Mouse (Mus musculus) thymus, adult 2 months (tissue): ENCODE results near the gene Dlx3. TPM values are rescaled to one million over a fixed set of nuclear protein-coding genes. Genes with fewer than 3 reads are reported as not detected.
A peak's percentile ranks its signal among the peaks of the same experiment; 100 is the strongest.

Experiments
- DNase-seq: peaks from one replicate; pipeline ENCODE4 v3.0.0; 2021
- H3K27ac ChIP-seq: fragments of 200-500 bp; 2 replicates; pipeline ENCODE4 v1.5.1; 2012; ENCODE audit warnings: low read length, control low read depth; ENCODE audit not compliant: control insufficient read depth, insufficient read depth
- H3K27me3 ChIP-seq: fragments of 200-500 bp; 2 replicates; pipeline ENCODE4 v1.6.1; 2012; ENCODE audit warnings: mild to moderate bottlenecking, low read length, moderate library complexity, mixed read lengths; ENCODE audit not compliant: control insufficient read depth, insufficient read depth
- H3K36me3 ChIP-seq: fragments of 200-500 bp; 2 replicates; pipeline ENCODE4 v1.6.1; 2012; ENCODE audit warnings: mild to moderate bottlenecking, low read length, moderate library complexity; ENCODE audit not compliant: control insufficient read depth, insufficient read depth
- H3K4me1 ChIP-seq: fragments of 200-500 bp; replicated peaks from 2 replicates; pipeline ENCODE4 v1.6.1; 2012; ENCODE audit warnings: low read length; ENCODE audit not compliant: control insufficient read depth, insufficient read depth
- H3K4me3 ChIP-seq: fragments of 200-500 bp; 2 replicates; pipeline ENCODE4 v1.5.1; 2012; ENCODE audit warnings: mild to moderate bottlenecking, low read length, control low read depth, moderate library complexity; ENCODE audit not compliant: control insufficient read depth, insufficient read depth
- CTCF ChIP-seq: fragments of 200-500 bp; IDR thresholded peaks from 2 replicates; pipeline ENCODE4 v1.5.1; 2012; ENCODE audit warnings: mild to moderate bottlenecking, control low read depth, low read length, moderate library complexity, borderline replicate concordance; ENCODE audit not compliant: control insufficient read depth, poor library complexity, insufficient read depth; ENCODE audit errors: extremely low read depth
- POLR2A ChIP-seq: fragments of 200-500 bp; IDR thresholded peaks from 2 replicates; pipeline ENCODE4 v1.6.1; 2012; ENCODE audit warnings: mild to moderate bottlenecking, low read length, control low read depth, moderate library complexity; ENCODE audit not compliant: control insufficient read depth, poor library complexity, insufficient read depth; ENCODE audit errors: extremely low read depth
- WGBS: fragments of 180-500 bp; shearing (Covaris S2); methylation state at CpG from one replicate; pipeline ENCODE4 v1.1.7; 2018; 5-methylcytosine and 5-hydroxymethylcytosine counted together
- polyA plus RNA-seq: library from polyadenylated mRNA; depleted of rRNA; stranded (reverse); fragments of >200 nt; gene quantifications from 2 replicates; pipeline ENCODE4 v1.2.3, GENCODE M21; 2012; rRNA removed

The Dlx3 gene
- polyA plus RNA-seq, 1 experiment: 1.0 TPM

- DNase-seq: no peak
- no peak overlapping the region for H3K27ac ChIP-seq
- H3K4me3 ChIP-seq: no peak overlapping the region
- no peaks in the 10 kb centered on the region; the same call in 1 of the 2 replicates for H3K27me3 ChIP-seq
- no peak for TF ChIP-seq POLR2A
- TF ChIP-seq CTCF: no peak
- WGBS: 53% methylated on average over 5 of the region's 5 CpGs
- H3K36me3 ChIP-seq: no peaks in the 10 kb centered on the region
- no peaks in the 10 kb centered on the region for H3K4me1 ChIP-seq
These were observed 37.4 kb downstream of the Dlx3 start for GRCm38 (mm10) chr11:95157356-95157755.

DNA sequence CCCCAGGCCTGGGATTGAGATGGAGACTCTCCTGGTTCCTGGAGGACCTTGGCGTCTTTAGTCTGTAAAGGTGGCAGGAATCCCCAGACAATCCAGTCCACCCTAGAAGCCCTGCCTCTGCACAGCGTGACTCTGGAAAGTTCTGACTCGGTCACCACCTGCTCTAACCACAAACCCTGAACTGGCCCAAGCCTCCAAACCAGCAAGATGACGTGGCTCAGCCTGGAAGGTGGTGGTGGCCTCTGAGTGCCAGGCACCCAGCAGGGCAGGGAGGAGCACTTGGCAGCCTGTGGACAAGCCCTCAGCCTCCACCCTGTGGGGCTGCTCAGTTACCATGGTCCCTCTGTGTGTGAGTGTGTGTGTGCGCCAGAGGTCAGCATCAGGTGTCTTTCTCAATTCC lies 38.0 kb downstream of the Dlx3 start:
- DNase-seq: no peak
- H3K4me1 ChIP-seq: no peaks in the 10 kb centered on the region
- 39% methylated on average over 5 of the region's 5 CpGs for WGBS
- no peaks in the 10 kb centered on the region; the same call in 1 of the 2 replicates for H3K27me3 ChIP-seq
- no peak overlapping the region for H3K4me3 ChIP-seq
- H3K27ac ChIP-seq: no peak overlapping the region
- no peaks in the 10 kb centered on the region for H3K36me3 ChIP-seq
- TF ChIP-seq CTCF (no peak), POLR2A (no peak)

DNA sequence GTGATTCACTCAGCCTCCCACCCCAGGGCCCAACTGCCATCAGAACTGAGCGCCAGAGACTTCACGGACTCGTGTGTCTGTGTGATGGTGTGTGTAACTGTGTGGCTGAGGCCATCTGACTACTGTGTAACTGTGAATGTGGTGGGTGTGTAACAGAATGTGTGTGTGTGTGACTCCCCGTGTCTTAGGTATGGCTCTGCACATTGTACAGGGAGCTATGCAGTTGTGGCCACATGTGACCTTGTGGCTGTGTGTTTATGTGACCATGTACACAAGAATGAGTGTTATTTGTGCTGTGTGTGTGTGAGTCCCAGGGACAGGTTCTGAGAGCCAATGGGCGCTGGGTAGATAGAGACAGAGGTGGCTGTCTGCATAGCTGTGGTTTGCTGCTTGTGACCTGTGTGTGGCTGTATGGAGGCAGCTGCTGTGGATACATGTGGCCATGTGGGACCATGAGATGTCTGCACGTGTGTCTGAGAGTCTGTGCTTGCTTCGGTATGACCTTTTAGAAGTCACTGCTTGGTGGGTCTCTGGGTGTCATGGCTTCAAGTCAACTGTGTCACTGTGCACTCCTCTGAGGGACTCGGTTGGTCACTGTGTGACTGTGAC lies 39.9 kb downstream of the Dlx3 start:
- TF ChIP-seq CTCF: no peak
- TF ChIP-seq POLR2A: no peak
- H3K4me3 ChIP-seq: no peak overlapping the region
- no peaks in the 10 kb centered on the region; the same call in 1 of the 2 replicates for H3K27me3 ChIP-seq
- WGBS: 91% methylated on average over 8 of the region's 8 CpGs
- no peak overlapping the region for H3K27ac ChIP-seq
- H3K36me3 ChIP-seq: no peaks in the 10 kb centered on the region
- no peak for DNase-seq
- no peaks in the 10 kb centered on the region for H3K4me1 ChIP-seq

DNA sequence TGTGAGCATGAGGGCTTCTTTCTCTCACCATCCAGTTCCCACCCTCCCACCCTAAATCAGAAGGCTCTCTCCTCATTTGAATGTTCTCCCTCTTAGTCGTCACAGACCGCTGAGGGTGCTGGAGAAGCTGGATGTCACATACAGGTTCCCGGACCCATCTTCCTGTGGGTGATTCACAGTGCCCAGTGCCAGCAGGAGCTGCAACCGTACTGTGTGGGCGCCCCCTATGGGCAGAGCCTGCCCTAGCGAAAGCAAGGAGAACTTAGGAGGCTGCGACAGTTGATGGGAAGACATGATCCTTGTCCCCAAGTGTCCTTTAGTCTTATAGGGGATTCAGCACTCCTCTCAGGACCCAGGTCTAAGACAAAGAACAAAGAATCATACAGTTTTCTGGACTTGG lies 40.8 kb downstream of the Dlx3 start:
- TF ChIP-seq POLR2A (no peak), CTCF (peak; percentile 31; the same call in 1 of the 2 replicates)
- Histone ChIP-seq H3K36me3 (no peaks in the 10 kb centered on the region), H3K4me1 (no peaks in the 10 kb centered on the region), H3K27me3 (no peaks in the 10 kb centered on the region; the same call in 1 of the 2 replicates), H3K4me3 (no peak overlapping the region), H3K27ac (no peak overlapping the region)
- 82% methylated on average over 7 of the region's 7 CpGs for WGBS
- DNase-seq: peak; percentile 39

GRCm38 (mm10) chr11:95161708-95162107 lies 41.8 kb downstream of the Dlx3 start:
- no peak overlapping the region for H3K4me3 ChIP-seq
- H3K4me1 ChIP-seq: no peaks in the 10 kb centered on the region
- H3K27ac ChIP-seq: no peak overlapping the region
- TF ChIP-seq CTCF (no peak), POLR2A (no peak)
- no peaks in the 10 kb centered on the region; the same call in 1 of the 2 replicates for H3K27me3 ChIP-seq
- H3K36me3 ChIP-seq: no peaks in the 10 kb centered on the region
- DNase-seq: no peak
- 92% methylated on average over 4 of the region's 4 CpGs for WGBS

DNA sequence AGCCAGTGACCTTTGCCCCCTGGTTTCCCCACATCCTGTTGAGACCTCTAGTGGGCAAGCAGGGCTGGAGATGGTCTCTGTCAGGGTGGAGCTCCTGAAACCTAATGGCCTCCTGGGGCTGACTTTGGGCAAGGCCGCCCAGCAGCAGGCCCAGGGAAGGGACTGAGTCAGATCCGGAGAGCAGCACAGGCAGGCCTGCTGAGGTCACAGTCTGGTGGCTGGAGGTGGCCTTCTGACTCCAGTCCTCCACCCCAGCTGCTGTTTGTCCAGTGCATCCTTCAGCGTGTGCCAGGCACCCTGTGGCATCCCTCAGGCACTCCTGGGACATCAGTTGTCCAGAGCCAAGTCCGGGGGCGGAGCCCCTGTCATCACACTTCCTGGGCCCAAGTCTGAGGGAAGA lies 45.9 kb downstream of the Dlx3 start:
- H3K4me3 ChIP-seq: no peak overlapping the region
- TF ChIP-seq CTCF (no peak), POLR2A (no peak)
- WGBS: 92% methylated on average over 5 of the region's 5 CpGs
- H3K36me3 ChIP-seq: no peaks in the 10 kb centered on the region
- no peaks in the 10 kb centered on the region for H3K4me1 ChIP-seq
- no peaks in the 10 kb centered on the region for H3K27me3 ChIP-seq
- H3K27ac ChIP-seq: no peak overlapping the region
- no peak for DNase-seq

Other genes with a start within 250 kb of the Dlx3 start
- gene Col1a1, start 183.9 kb upstream of the Dlx3 start, polyA plus RNA-seq: 11.9 and 18.7 TPM in 2 replicates
- gene Hils1, start 152.5 kb upstream of the Dlx3 start, polyA plus RNA-seq: 0.12 TPM in 1 of 2 replicates, not detected in the other
- 6.3 and 59.1 TPM in 2 replicates for gene Sgca, start 143.8 kb upstream of the Dlx3 start, polyA plus RNA-seq
- 112 and 127 TPM in 2 replicates for gene Ppp1r9b, start 129.1 kb upstream of the Dlx3 start, polyA plus RNA-seq
- 9.3 and 10.1 TPM in 2 replicates for gene Samd14, start 110.2 kb upstream of the Dlx3 start, polyA plus RNA-seq
- 47.7 and 55.0 TPM in 2 replicates for gene Pdk2, start 78.8 kb upstream of the Dlx3 start, polyA plus RNA-seq
- 17.0 and 17.1 TPM in 2 replicates for gene Itga3, start 43.3 kb upstream of the Dlx3 start, polyA plus RNA-seq
- gene Dlx4, start 26.1 kb downstream of the Dlx3 start, polyA plus RNA-seq: 0.23 and 0.34 TPM in 2 replicates
- gene Tac4, start 141.4 kb downstream of the Dlx3 start, polyA plus RNA-seq: 0.40 and 0.50 TPM in 2 replicates
- 55.5 and 64.8 TPM in 2 replicates for gene Kat7, start 190.1 kb downstream of the Dlx3 start, polyA plus RNA-seq
- 204 and 224 TPM in 2 replicates for gene Fam117a, start 216.9 kb downstream of the Dlx3 start, polyA plus RNA-seq